Mouse (Mus musculus) A20 (cell line): ENCODE data around the gene Gdf5.

Source experiments
- DNase-seq: peaks from one replicate; pipeline ENCODE4 v3.0.0-alpha.2; 2011; ENCODE audit warnings: low read depth, low spot score

Gdf5 gene

DNA sequence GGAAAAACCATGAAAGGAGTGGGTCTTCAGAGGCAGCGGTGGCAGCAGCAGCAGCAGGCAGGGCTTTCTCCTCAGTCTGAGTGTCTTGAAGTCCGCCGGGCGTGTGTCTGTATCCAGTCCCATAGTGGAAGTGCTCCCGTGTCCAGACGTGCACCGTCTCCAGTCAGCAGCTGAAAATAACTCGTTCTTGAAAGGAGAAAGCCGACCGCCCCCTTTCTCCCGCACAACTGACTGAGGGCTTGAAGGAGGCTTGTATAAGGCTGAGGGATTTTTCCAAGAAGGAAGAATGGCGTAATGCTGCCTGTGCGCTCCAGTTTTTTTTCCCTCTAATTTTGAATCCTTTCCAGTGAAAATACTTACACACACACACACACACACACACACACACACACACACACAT, at the start of gene Gdf5:
Gene Gdf5 (minus strand): TSS at position 244 of the 400 bp plus-strand sequence.
- DNase-seq, result no peak

DNA sequence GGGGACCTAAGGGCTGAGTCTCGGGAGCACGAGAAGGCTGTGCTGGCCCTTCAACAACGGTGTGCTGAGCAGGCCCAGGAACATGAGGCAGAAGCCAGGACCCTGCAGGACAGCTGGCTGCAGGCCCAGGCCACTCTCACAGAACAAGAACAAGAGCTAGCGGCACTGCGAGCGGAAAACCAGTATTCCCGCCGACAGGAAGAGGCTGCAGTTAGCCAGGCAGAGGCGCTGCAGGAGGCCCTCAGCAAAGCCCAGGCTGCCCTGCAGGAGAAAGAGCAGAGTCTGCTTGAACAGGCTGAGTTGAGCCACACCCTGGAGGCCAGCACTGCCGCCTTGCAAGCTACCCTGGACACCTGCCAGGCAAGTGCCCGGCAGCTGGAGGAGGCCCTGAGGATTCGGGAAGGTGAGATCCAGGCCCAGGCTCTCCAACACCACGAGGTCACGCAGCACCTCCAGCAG, 46.7 kb upstream of the Gdf5 start:
- no peak for DNase-seq

DNA sequence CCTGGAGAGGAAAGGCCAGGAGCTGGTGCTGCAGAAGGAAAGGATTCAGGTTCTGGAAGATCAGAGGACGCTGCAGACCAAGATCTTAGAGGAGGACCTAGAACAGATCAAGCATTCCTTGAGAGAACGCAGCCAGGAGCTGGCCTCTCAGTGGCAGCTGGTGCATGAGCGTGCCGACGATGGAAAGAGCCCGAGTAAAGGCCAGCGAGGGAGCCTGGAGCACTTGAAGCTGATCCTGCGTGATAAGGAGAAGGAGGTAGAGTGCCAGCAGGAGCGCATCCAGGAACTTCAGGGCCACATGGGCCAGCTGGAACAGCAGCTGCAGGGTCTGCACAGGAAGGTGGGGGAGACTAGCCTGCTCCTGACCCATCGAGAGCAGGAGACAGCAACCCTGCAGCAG, 46.0 kb upstream of the Gdf5 start:
- DNase-seq, result no peak

DNA sequence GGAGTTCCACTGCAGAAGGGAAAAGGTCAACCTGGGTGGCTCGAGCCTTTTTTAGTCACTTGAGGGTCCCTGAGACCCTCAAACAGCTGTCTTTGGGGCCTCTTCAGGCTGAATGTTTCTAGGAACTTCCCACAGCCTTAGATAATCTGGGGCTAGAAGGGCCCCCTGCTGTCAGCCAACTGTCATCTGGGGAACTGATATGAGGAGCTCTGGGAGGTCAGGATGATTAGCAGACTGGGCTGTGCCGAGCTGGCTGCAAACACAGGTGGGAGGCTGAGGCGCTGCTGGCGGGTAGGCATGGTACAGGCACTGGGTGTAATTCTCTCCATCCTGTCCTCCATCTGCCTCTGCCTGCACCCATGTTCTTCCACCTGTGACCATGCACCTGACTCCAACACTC, 43.9 kb upstream of the Gdf5 start:
- no peak for DNase-seq

DNA sequence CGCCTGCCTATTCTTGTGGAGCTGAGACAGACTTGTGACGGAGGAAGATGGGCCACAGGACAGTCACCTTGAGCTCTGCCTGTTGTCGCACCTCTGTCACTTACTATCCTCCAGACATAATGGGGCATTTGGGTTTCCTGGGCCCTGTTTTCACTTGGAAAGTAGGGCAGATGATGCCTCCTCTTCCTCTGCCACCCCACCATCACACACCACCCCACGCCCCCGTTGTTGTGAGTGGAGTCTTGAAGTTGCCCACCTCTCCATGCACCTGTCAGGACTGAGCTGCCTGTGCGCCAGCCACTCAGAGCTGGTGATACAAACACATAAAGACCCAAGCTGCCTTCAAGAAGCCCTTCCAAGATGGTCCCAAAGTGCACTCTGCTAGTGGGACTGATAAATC, 42.0 kb upstream of the Gdf5 start:
- no peak for DNase-seq

DNA sequence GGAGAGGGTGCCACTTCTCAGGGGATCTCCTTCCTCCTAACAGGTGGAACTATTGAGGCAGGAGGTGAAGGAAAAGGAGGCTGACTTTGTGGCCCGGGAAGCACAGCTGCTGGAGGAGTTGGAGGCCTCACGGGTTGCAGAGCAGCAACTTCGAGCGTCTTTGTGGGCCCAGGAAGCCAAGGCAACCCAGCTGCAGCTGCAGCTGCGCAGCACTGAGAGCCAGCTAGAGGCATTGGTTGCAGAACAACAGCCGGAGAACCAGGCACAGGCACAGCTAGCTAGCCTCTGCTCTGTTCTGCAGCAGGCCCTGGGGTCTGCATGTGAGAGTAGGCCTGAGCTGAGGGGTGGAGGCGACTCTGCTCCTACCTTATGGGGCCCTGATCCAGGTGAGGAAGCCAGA, 40.6 kb upstream of the Gdf5 start:
- DNase-seq, result no peak

DNA sequence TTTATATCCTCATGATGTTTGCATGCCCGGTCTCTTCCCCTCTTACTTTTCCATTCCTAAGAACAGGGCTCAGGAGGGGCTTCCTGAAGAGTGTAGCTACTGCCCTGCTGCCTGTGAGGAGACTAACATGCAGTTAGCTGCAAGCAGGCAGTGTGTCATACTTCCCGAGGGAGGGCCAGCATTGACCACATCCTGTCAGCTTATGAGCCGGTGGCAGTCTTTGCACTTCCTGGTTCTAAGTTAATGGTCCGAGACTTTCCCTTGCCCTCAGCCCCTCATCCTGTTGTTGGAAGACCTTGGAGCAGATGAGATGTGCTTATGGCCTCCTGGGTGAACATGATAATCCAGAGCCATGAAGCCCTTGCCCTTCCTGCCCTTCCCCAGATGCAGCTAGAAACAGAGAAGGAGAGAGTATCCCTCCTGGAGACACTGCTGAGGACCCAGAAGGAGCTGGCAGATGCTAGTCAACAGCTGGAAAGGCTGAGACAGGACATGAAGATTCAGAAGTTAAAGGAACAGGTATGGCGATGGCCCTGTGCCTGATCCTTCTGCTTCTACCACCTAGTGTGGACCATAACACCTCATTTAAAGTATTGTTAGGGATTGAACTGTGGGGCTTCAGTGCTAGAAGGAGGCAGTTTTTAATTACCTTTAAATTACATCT, 34.3 kb upstream of the Gdf5 start:
- no peak for DNase-seq

DNA sequence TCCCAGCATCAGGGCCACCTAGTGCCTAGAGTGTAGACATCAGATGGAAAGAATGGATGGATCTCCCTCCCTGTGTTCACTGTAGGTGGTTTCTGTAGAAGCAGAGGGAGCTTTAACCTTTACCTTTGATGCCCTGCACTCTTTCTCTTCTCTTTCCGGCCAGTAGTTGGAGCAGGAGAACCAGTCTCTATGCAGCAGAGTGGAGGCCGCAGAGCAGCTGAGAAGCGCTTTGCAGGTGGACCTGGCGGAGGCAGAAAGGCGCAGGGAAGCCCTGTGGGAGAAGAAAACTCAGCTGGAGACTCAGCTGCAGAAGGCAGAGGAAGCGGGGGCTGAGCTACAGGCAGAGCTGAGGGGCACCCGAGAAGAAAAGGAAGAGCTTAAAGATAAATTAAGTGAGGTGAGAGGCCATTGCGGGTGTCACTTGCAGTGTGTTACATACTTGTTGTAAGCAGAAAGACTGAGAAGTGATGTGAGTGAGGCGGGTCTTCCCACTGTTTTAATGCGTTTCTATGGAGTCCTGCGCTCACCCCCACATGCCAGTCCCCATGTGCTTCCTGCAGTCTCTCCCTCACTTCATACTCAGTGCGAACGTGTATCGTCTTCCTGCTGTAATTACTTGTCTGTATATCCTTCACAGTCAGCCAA, 29.0 kb upstream of the Gdf5 start:
- DNase-seq, result no peak

DNA sequence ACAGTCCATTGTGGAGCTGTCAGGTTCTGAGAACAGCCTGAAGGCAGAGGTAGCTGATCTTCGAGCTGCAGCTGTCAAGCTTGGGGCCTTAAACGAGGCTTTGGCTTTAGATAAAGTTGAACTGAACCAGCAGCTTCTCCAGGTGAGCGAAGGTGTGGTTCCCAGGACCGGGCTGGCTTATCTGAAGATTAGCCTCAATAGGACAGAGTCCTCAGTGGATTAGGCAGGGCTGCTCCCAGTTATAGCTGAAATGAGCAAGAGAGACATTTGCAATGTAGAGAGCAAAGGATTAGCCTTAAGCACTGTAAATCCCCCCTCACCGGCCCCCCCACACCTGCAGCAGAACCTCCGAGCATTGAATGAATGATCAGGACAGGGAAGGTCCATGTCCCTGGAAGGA, 28.2 kb upstream of the Gdf5 start:
- no peak for DNase-seq

DNA sequence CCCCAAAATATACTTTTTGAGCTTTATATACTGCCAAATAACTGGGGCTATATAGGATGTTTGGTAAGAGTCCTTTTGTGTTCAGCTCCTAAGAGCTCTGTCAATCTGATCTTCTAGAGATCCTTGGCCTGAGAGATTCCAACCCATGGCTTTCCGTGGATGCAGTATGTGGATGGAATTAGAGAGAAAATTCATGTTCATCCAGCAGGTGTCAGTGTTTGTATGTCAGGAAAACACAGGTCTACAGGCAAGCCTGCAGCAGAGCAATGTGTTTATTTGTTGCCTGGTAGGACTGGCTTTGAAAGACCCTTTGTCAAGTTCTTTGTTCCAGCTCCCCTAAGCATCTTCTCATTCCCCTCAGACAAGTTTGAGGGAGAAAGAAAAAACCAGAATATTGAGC, 17.8 kb upstream of the Gdf5 start:
- DNase-seq, result peak; percentile 21

DNA sequence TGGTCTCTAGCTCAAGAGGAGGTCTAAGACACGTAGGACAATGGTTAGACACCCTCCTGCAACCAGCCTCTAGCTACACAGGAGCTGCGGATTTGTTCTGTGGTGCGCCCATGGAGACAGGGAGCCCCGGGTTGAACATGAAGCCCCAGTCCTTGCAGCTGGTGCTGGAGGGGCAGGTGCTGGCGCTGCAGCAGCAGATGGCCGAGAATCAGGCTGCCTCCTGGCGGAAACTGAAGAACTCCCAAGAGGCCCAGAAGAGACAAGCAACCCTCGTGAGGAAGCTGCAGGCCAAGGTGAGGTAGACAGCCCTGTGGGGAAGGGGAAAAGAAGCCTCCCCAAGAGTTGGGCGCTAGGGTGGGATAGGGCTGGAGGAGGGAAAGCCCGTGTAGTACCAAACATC, 16.7 kb upstream of the Gdf5 start:
- no peak for DNase-seq

DNA sequence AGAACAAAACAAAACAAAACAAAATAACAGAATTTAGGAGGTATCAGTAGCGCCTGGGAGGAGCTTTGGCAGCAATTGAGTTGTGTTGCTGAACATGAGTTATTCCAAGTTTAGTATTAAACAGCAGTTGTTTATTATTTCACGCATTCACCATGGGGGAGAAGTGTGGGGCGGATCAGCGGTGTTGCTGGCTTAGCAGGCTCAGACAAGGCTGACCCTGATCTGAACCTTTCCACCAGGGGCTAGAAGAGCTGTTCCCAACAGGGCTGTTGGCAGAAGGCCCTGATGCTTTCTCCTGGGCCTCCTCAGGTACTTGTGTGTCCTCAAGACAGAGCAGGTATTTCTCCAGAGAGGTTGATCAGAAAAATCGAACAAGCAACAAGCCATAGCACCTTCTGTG, 14.8 kb upstream of the Gdf5 start:
- no peak for DNase-seq

DNA sequence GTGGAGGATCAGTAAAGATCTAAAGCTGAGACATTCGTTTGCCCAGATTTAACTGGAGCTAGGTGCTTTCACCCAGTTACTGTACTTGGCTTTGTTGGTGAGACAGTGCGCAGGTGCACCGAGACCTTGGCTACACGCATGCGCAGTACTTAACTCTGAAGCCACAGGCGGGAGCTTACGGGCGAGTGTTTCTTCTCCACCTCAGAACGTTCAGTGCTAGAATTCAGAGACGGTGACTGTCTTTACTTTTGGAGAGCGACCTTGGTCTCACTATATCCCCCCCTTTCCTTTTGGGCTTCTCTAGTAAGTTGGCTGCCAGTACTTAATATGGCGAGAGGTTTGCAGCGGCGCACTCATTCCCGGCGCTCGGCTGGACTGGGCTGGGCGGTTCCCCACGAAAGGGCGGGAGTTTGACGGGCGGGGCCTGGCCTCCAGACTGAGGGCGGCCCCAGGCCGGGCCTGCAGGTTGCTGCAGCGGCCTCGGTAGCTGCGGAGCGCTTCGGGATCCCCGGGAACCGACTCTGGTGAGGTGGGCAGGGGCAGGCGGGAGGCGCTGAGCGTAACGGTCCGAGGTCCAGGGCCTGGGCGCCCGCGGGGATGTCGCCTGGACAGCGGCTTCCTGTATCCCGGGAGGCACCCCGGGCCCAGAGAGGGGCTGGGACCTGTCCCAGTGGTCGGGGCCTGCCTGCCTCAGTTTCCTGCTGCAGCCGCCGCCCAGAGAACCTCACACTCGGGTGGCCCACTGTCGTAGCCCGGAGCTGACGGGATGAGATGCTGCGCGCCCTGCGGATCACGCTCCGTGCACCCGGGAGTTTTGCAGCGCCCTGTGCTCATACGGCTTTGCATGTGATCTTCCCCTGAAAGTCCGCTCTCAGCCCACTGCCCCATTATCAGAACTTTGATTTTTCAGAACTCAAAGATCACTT, 11.2 kb upstream of the Gdf5 start, which contains the start of gene Cep250:
Gene Cep250 (plus strand): TSS at position 325 of the 926 bp plus-strand sequence.
- peak; percentile 94 for DNase-seq

DNA sequence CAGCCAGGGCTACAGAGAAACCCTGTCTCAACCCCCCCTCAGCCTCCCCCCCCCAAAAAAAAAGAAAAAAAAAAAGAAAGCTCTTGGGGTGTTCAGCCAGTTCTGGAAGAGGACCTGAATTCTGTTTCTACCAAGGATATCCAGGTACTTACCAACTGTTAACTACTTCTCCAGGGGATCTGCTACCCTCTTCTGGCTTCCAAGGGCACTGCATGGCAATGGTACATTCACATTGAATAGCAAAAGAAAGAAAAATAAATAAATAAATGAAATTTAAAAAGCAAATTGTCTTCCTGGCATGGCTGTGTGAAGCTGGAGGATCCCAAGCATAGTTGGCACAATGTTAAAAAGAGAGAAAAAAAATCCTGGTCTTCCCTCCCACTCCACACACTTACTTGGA, 6.8 kb upstream of the Gdf5 start:
- DNase-seq, result peak; percentile 55

DNA sequence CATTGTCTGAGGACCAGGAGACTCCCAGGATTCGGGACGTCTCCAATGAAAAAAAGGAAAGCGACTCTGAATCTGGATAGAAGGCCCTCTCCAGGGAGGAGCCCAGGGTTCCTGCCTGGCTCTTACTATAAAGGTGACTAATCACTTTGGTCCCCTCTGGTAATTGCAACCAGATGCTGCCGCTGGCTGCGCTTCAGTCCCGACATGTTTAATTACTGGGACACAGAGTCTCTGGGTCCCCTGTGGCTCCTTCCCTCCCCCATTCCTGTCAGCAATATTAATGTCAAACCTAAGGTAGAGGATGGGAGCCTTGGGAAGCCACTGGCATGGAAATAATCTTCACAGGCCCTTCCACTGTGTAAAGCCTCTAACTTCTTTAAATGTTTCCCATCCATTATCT, 4.2 kb upstream of the Gdf5 start:
- DNase-seq, result no peak

DNA sequence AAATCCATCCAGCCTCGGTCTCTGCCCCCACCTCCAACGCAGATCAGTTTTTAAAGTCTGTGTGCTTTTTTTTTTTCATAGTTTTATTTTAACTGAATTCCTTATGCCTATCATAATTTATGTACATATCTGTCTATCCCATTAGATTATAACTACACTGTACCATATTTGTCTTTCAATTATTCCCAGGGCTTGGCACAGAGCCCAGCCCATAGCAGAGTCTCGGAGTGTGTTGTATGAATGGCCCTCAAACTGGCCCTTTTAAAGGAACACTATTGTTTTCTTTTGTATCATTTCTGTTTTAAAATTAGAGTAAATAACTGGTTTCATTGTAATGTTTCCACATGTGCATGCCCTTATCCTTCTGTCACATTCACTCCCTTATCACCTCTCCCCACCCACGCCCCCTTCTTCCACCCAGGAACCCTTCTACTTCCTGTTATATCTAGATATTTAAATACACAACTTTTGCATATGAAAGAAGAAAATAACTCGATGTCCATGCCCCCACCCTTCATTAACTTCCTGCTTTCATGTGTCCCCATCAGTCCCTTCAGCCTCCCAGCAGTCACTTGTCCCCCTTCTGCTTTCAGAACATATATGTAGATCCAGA, 2.3 kb upstream of the Gdf5 start:
- DNase-seq, result no peak

DNA sequence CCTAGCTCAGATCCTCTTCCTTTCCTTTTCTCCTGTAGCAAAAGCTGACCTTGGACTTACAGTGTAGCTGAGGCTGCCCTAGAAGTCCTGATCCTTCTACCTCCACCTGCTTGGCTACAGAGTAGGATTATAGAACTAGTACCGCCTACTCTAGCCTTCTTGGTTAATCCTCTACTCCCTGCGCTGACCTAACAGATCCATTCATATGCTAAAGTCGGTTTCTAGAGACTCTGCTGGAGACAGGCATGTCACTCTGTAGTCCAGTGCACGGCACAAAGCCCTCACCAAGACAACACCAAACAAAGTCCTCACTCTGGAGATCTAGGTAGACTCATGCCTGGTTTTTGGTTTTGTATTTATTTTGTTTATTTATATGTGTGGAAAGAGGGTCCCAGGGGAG, 1.3 kb upstream of the Gdf5 start:
- DNase-seq, result no peak

DNA sequence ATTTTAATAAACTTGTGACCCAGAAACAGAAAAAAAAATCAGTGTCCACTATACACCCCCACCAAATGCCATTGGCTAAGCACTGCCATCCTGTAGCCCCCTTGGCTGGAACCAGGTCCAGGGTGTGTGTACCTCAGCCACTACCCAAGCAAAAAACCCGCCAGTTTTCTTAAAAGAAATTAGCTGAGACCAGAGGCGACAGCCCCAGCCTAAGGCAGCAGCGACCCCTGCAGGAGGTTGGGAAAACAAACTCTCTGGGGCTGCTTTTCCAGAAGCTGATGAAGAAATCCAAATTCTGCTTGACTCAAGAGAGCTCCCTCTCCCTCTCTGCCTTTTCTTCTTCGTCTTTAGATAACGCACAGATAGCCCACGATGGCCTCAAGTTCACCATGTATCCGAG, 902 bp upstream of the Gdf5 start:
- DNase-seq, result peak; percentile 79

DNA sequence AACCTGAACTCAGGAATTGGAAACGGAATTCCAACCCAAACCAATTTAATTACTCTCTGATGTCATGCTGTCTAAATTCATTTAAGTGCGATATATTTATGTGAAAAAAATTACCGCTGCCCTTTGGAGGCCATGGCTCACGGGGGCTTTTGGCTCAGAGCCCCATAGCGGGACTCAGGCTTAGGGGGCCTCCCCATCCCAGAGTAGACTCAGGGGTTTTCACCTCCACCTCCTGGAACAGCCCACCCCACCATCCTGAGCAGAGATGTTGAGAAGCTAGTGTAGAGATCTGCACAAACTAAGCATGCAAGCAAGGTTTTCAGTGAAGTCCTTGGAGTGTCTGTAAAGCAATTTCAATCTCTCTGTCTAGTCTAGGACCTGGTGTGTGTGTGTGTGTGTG, 413 bp upstream of the Gdf5 start:
- no peak for DNase-seq

DNA sequence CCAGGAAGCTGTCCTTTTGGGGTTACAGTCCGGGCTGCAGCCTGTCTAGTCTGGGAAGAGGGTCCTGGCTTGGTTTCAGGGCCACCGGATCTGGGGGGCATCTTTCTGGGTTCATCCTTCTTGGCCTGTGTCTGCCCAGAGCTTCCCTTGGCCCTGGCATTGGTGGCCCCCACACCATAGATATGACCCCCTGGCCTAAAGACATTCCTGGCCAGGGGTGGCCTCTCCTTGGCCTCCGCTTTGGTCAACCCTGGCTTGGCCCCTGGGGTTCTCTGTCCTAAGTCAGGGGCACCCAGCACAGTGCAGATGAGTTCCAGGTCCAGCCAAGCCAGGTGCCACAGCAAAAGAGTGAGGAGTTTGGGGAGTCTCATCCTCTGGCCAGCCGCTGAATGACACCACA, 482 bp downstream of the Gdf5 start:
- DNase-seq, result no peak

DNA sequence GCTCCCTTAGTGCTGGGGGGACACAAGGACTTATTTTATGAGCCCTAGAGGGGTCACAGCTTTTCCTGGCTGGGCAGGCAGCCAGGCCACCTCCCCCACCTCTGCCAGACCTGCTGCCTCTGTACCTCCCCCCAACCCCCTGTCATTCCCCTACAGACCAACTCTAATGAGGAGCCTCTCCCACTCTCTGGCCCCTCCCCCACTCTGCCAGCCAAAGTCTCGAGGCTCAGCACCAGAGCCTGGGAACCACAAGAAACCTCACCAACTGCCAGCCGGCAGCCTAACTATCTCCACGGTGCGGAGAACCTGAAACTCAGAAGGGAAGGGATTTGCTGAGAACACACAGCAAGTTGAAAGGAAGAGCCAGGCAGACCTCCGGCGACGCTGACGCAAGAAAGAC, 1.7 kb downstream of the Gdf5 start:
- no peak for DNase-seq
